Mouse (Mus musculus) lung, postnatal 14 days (tissue): ENCODE data around the gene Nwd2.

Experiments used
- DNase-seq: peaks from one replicate; pipeline ENCODE4 v3.0.0; 2021

Gene Nwd2

DNA sequence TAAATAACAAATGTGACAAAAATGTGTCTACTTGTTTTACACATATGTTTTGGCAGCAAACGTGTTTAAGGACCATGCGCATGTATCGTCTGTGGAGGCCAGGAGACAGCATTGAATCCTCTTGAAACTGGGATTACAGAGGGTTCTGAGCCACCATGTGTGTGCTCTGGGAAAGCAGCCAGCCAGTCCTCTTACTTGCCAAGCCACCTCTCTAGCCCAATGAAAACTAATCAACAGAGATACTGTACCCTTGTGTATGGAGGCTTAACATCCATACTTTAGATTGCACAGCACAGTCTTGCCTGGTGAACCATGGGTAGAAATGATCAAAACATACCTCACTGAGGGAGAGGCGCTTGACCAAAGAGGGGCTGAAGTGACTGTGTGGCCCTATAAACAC lies 117.0 kb downstream of the Nwd2 start:
- no peak for DNase-seq

DNA sequence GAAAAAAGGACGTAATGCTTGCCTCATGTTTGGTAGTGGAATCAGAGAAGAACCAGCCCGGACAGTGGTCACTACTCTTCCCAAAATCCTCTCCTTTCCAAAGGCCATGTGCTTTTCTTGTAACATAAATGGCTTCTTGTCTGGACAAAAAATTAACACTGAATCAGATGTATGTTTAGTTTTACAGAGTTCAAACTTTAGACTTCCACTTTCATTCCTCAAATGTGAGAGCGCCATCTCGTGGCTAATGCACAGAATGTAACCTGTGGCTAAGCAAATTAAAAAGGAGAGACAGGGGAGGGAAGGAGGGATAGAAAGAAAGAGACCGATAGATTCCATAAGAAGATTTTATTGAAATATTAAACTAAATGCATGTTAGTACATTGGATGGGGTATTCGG lies 117.8 kb downstream of the Nwd2 start:
- DNase-seq, result peak; percentile 62

DNA sequence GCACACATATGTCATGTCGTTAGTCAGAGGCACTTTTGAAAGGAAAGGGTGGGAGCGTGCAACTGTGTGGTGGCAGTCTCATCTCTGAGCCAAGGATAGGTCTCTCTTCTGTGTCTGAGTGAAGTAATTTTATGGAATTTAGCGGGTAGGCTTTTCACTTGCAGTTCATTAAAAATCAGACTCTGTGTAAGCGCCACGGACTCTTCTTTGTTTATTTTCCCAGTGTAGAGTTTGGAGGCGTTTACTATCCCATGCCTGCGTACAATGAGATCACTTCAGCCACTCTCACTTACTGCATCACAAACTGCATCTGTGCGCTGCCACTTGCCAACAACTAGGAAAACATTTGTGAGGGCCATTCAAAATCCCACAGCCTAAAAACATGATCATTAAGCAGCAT lies 118.6 kb downstream of the Nwd2 start:
- DNase-seq, result no peak

DNA sequence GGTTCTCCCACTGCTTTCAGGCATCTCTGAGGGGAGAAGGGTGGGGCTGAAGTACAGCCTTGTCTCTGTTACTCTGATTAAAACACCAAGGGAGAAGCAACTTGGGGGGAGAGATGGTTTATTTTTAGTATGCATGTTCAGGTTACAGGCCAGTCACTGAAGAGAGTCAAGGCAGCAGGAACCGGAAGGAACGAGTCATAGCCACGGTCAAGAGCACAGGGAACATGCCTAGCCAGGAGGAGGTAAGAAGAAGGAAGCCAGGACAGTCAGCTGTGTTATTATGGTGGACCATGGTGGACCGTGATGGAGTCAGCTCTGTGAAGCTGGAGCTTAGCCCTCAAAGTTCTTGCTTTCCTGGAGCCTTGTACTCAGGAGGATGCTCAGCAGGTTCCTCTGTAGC lies 119.3 kb downstream of the Nwd2 start:
- DNase-seq, result no peak

DNA sequence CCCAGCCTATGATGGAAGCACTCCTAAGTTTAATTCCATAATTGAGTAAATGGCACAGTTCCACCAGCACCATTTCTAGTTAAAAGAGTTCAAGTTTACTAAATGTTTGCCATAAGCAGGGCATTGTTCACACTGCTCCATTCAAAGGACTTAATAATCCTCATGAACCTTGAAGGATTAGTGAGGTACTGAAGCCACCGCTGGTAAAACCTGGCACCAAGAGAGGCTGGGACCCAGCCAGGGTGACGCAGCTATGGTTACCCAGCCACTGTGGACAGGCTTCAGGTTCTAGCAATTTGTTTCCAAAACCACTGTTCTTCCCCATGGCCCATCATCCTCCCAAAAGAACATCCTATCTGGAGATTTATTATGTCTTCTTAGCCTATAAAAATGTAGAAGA lies 124.1 kb downstream of the Nwd2 start:
- DNase-seq, result no peak

DNA sequence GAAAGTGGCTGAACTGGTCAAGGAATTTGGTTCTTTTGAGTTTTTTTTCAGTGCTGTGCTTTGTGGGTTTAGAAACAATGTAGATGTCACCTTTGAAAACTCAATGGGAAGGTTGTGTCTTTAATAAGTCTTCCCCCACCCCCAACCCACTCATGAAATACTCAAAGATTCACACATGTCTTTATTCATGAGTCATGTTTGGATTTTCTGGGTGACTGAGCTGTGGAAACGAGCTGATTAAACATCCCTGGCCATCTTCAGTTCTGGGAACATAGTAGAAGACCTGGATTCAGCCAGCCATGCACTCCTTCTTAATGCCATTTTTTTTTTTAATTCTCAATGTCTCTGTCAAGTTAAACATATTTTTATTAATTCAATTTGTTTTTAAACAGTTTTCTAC lies 124.7 kb downstream of the Nwd2 start:
- no peak for DNase-seq

DNA sequence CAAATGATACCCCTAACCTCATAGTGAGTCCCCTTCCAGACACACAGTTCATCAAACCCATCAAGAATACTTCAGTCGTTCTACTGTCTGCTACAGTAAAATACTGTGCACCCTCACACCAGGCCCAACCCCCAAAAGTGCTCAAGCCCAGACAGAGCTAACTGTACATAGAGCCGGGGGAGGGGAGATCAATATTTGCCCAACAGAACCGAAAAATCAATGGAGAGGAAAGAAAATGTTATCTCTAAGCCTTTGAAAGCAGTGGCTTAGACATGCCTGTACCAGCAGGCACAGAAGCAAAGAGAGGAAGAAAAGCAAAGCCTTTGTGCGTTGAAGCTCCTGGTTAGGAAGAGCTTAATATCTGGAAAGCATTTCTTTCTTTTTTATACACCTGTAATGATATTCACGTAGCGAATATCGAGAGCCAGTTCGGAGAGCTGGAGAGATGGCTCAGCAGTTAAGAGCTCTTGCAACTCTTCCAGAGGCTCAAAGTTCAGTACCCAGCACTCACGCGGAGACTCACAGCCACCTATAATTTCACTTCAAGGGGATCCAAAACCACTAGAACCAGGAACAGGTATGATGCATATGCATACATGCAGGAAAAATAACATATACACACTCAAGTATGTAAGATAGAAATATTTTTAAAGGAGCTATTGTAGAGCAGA lies 139.4 kb downstream of the Nwd2 start:
- no peak for DNase-seq

DNA sequence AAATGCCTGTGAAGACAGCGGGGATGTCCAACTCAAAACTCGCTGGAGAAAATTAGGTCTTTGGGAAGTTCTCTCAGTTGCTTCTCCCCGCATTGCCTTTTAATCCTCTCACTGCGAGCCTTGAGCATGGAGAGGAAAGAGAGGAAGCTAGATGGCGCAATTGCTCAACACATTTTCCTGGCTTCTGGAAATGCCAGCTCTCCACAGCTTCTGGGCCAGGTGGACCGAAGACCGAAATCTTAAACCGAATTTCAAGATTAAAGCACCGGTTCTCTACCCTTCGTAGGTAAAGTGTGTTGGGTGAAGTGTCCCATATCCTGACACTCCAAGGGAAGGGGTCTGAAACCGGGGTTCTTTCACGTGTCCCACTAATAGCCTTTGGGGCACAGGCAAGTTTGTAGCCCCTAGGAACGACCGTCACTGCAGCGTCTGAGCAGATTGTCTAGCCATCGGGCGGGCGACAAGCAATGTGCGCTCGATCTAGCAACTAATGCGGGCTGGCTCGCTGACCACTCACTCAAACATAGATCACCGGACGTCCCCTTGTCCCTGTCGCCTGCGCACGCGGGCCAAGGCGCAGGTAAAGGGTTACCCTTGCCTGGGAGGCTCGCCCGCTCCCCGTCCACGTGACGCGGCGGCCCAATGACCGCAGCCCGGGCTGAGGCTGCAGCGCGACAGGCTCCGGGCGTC lies 163.1 kb downstream of the Nwd2 start, which contains the start of gene 0610040J01Rik:
0610040J01Rik (plus strand) TSS at position 545 of the 690 bp plus-strand sequence.
- DNase-seq, result peak; percentile 80

DNA sequence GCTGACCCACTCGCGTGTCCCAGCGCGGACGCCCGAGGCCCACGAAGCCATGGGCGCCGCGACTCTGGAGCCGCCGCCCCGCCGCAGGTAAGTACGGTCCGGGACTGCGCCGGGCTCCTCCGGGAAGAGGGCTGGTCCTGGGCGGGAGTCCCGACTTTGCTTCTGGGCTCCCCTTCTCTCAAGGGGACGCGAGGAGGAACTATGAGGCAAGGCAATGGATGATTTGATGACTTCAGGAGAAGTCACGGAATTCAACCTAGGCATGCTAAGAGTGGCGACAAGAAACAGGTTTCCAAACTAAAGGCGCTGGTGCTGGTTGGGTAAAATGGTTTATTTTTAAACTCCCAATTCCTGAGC lies 163.6 kb downstream of the Nwd2 start:
- no peak for DNase-seq

DNA sequence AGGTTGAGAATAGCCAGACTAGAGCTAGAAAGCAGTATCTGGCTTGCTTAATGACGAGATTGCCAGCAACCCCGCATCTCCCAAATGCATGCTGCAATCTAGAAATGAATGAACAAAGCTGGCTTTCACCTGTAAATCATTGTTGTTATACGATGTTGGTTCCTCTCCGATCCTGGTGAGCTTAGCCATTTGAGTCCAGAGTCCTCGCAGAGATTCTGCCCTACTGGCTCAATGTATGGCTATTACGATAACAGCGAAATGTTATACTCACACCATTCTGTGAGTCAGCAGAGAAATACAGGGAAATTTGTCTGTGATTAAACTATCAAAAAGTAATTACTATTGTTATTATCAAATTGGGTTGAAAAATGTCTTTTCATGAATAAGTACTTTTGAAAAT lies 167.7 kb downstream of the Nwd2 start:
- no peak for DNase-seq

DNA sequence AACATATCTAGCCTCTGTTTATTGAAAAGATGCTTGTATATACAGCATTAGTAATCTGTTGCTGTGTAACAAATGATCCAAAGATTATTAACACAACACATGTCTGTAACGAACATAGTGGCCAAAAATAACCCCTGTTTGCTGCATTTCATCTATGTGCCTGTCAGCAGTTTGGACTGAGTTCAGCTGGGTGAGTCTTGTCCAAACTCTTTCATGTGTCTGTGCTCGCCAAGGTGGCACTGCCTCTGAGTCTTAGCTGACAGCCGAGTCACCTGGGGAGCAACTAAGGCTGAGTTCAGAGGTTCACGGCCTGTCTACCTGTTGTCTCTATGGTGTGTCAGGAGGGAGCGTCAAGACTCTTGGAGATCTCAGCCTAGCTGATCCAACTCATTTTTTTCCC lies 168.4 kb downstream of the Nwd2 start:
- DNase-seq, result no peak

DNA sequence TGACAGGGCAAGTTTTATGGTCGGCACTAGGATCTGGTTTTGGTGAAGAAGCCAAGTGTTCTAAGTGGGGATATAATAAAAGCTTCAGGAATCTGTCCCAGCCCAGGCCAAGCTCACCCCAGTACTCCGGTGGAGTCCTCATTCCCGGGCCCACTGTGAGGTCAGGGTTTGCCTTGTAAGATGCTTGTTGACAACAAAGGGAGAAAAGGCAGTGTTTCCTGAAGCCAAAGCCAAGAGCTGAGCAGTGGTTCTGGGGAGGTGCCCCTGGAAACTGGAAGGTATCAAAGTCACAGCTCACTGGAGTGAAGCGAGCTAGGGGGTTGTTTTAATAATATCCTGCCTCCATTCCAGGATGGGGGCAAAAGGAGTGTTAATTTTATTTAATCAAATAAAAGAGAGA lies 170.1 kb downstream of the Nwd2 start:
- no peak for DNase-seq

DNA sequence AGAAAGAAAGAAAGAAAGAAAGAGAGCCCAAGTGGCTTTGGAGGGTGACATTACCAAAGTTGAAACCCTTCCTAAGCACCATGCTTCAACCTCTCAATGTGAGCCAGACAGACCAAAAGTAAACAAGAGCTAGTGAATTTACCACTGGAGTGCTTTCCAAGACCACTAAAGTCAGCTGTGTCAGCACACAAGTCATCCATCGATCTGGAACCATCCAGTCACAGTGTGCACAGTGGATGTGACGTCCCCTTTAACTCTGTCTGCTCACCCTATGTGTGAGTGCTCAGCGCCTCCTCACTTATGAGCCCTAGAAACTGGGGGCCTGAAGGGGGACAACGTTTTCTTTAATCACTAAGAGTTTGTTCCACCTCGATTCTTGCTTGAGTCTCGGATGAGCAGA lies 170.6 kb downstream of the Nwd2 start:
- DNase-seq, result no peak

DNA sequence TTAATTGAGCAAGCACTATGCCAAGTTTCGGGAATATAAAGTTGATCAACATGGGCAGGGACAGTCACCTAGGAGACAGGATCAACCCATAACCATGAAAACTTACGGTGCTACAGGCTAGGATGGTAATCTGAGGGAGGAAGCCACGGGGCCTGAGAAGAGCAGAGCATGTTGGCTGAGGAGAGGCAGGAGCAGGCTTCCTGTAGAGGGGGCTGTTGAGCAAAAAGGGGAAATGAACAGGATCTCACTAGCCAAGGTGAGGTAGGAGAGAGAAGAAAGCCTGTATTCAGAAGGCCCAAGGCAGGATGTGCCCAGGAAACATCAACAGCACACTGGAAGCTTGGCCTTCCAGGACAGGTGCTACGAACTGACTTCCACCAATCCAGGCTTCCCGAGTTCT lies 172.3 kb downstream of the Nwd2 start:
- DNase-seq, result peak; percentile 32

DNA sequence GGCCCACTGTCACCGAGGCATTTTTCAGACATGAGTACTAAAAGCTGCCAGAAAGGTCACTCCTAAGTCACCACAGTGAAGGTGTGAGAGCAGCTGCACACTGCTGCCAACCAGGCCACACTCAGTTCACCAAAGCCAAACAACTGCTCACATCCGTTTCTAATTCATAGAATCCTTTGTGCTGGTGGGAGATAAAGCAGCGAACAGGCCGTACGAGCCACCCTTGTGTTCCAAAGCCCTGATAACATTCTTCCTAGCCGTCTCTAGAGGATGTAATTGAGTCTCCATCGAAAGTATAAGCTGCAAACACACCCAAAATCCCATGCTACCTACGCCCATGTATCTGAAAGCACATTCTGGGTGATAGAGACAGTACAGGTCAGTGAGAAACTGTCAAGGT lies 173.0 kb downstream of the Nwd2 start:
- no peak for DNase-seq

DNA sequence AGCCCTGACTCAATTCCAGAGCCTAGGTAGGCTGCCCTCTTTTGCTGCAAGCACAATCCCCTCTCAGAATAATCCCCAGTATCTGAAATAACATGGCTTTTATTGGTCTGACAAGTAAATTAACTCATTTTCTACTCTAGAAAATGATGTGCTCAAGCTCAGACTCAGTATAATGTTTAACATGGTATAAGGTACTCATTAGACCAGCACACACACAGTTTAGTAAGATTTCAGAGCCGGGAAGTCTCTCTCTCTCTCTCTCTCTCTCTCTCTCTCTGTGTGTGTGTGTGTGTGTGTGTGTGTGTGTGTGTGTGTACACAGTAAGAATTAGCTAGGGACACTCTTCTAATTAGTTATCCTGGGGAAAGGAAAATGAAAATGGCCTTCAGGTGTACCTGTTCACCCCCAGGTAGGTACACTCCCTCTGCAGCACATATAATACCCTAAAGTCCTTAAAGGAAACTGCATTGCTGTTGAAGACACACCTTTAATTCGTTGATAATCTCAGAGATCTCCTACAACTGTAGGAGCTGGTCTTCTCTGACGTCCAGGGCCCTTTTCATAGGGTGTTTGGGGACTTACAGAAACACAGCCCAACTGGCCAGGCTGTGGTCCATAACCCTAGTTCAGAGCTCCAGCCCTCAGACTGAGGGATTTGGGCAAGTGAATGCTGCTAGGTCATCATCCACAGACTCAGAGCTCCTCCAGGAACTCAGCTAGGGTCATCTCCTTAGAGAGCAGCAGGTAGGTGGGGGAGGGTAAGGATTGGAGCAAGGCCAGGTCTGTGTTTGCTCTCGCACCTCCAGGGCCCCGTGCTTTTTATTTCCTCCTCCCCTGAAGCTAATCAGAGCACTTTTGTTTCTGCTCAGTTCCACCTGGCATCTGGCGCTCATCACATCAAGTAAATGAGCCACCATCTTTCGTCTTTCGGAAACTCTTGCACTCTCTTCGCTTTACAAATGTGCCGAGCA lies 174.7 kb downstream of the Nwd2 start:
- DNase-seq, result peak; percentile 48

DNA sequence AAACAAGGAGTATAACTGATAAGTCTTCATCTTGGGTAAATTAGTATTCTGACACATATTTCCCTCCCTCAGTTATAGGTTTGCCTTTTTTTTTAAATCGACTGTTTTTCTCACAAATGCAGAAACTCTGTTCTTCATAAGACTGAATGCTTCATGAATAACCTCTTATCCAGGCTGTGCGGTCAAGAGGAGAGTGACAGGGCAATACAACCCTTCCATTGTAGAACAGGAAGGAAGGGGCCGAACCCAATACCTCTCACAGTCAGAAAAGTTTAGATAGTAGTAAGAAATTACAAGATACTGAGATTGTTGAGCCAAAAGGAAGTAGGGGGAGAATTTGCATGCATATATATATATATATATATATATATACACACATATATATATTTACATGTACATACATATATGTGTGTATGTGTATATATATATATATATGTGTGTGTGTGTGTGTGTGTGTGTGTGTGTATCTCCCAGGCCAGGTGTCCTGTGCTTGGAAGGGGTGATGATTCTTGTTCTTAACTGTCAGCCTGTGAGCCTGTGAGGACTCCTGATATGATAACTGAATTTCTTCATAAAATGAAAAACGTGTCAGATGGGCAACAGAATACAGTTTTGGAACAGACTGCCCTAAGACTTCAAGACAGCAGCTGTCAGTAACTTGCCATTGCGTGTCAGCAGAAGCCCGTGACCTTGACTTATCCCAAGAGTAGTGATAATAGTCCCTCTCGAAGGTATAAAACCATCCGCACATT lies 175.9 kb downstream of the Nwd2 start:
- DNase-seq, result no peak

DNA sequence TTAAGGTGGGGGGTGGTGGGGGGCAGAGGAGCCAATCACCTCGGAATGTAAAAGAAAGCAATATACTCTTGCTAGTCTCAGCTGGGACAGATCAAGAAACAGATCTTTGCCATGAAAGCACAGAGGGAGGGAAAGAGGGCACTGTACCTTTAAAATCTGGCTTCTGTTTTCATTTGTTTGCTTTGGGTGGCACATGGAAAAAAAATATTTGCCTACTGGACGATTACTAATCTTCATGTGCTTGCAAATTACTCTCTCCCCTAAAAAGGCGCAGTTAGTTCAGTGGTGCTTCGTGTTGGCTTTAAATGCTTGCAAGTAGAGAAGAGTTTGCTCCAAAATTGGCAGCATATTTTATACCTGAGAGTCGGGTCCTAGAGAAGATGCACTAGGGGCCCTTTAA lies 177.0 kb downstream of the Nwd2 start:
- no peak for DNase-seq

DNA sequence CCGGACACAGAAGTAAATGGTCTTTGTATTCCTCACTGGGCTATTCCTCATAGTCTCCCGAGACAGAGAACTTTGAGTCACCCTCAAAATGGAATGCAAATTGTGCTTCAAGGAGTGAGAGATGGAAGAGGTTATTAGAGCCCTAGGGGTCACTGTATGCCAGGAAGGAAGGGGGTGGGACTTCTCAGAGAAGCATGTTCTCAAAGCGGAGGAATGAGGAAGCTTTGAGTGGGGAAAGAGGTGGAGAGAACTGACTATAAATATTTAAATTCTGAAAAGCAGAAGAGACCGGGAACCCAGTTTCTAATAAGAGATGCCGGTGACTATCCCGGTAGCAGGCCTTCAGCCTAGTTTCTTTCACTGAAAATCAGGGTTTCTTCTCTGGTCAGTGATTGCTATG lies 178.1 kb downstream of the Nwd2 start:
- no peak for DNase-seq

DNA sequence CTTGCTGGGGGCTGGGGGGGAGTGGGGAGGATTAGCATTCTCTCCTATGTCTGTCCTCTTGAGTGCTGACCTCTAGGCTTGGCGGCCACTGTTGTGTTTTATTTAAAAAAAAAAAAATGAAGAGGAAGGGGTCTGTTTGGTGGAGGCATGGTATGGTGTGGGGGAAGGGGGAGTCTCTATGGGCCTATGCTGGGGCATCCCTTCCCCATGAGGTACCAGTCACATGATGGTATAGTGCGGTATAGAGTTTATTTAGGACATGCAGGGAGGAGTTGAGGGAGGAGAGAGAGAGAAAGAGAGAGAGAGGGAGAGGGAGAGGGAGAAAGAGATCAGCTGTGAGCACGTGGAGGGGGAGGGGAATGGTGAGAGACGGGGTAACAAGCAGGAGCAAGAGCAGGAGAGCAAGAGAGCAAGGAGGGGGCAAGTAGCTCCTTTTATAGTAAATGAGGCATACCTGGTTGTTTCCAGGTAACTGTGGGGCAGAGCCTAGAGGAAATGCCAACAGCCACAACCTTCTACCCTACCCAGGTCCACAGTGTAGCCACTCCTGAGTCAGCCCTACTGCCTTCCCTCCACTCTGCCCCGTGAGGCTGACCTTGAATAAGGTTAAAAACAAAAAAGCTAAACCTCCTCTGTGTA lies 178.6 kb downstream of the Nwd2 start:
- DNase-seq, result peak; percentile 21

DNA sequence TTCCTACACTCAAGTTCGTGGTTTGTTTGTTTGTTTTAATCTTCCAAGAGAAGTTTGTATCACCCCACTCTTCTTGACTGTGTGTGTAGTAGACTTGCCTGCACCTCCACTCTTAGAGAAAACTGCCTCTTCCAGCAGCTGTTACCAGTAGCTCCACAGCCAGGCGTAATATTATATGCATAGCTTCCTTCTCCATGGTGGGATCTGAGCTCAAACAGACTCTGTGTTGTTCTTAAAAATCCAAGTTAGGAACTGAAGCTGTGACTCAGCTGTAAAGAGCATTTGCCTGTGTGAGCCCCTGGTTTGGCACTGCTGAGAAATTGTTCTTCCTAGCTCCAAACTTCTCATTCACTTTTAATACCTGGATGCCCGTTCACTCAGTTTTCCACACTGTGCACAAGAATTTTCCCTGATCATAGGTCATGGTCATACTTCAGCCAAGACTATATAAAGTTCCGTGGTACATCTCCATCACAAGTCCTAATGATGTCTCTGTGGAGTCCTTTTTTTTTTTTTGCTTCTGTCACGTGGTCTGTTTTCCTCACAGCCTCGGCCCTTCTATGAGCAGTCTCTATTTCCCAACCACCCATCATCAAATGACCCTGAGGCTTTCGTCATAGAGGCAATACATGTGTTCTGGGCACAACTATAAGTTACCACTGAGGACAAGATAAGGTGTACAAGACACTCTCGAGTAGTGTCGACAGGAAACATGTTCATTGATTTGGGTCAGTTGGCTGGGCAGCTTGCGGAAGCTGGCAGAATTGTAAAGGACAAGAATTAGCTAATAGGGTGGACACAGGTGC lies 179.7 kb downstream of the Nwd2 start:
- DNase-seq, result no peak

DNA sequence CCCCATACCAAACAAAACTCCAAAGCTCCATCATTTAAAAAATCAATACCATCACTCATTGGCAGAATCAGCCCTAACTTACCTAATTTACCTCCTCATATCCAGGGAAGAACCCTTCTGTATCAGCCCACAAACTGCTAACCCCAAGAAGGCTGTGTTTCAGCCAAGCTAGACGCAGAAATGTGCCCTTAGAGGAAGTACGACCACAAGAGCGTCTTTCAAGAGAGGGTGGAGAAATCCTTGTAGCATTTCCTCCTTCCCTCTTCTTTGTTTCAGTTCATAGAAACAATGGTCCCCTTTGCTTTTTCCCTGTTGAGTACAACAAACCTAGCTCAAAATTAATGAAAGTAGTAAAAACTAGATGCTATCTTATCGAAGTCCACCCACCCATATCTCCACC lies 182.2 kb downstream of the Nwd2 start:
- no peak for DNase-seq
